Mouse (Mus musculus) liver, postnatal 0 days (tissue): ENCODE measurements around the gene Gm7879.

Experiments
- CTCF ChIP-seq: sonication (generic); IDR thresholded peaks from 2 replicates; pipeline ENCODE4 v1.5.1; 2016; ENCODE audit warnings: antibody characterized with exemption, low read depth
- EP300 ChIP-seq: IDR thresholded peaks from 2 replicates; pipeline ENCODE4 v1.6.1; 2016; ENCODE audit warnings: antibody characterized with exemption, low read depth, mild to moderate bottlenecking

- TF ChIP-seq CTCF = peak; percentile 5; the same call in 1 of the 2 replicates
- TF ChIP-seq EP300 = no peak
Observed at GRCm38 (mm10) chr5:43948111-43948743, 35.3 kb downstream of the Gm7879 start.
